Mouse (Mus musculus): Measurements from ENCODE around the gene Nrn1l. TPM values are rescaled to one million over a fixed set of nuclear protein-coding genes. Genes with fewer than 3 reads are reported as not detected.

Gene Nrn1l
- under 1 TPM in 1 of 2 experiments, not detected in 1; 0.54 TPM for total RNA-seq (2021)
- long read RNA-seq, experiment 1 = 0 reads
- long read RNA-seq, experiment 2 = 0 reads

DNA sequence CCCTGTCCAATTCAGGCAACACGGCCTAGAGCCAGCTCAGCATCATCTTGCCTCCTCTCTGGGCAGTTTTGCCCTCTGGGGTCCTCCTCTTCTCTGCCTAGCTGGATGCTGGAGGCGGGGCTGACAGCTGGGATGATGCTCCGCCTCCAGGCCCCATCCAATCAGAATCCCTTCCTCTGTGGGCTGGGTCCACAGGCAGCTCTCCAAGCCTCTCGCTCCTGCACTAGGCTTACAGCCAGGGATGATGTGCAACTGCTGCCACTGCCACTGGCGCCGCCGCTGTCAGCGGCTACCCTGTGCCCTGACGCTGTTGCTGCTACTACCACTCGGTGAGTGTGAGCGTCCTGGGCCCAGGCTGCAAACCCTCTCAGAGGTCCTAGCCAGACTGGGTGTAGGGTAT is at the start of gene Nrn1l:
Nrn1l (plus strand) TSS at position 229 of the 400 bp plus-strand sequence.
- peak; percentile 69 to 84 for DNase-seq
- intact Hi-C loops (cut with DNase I) = loop anchor here (5.0 kb wide), 1 partner anchor 36 kb away; the partner anchor contains the start of gene Thap11

DNA sequence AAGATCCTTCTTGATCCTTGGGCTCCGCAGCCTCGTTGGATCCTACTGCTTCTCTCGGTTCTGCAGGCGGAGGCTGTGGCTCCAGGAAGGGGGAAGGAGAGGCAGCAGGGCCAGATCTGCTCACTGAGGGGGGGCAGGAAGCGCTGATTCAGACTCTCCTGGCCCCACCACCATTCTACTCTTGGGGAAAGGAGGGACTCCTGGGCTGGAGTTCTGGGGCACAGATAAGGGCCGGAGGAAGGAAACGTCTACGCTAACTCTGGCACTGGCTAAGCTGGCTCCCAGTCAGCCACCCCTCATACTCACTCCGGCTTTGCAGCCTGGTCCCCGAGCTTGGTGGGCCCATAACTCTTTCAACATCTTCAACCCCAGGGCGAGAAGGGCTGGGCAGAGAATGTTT is 46.7 kb upstream of the Nrn1l start:
- intact Hi-C loops (cut with DNase I) = no loop called here
- DNase-seq = no peak

DNA sequence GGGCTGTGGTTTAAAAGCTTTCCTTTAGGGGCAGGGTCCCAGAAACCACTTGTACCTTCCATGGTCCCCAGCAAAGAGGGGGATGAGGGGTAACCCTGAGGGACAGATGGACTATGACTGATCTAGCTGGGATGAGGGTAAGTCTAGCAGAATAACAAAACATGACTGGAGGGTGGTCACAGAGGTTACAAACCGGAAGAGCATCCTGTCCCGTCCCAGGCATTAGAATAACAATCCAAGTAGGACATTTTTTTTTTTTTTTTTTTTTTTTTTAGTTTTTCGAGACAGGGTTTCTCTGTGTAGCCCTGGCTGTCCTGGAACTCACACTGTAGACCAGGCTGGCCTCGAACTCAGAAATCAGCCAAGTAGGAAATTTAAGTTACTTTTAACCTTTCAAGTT is 43.4 kb upstream of the Nrn1l start:
- no peak for DNase-seq
- intact Hi-C loops (cut with DNase I) = no loop called here

DNA sequence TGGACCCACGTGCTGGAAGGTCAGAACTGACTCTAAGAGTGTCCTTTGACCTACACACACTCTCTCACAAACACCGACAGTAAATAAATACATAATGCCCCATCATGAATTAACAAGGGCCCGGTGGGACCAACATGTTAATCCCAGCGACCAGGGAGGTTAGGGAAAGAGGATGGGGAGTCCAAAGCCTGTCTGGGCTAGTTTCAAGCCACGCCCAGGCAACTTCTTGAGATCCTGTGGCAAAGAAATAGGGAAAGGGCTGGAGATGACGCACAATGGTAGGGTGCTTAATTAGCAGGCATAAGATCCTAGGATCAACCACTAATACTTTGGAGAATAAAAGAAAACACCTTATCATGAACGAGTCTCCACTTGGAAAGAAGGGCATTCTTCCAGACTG is 42.8 kb upstream of the Nrn1l start:
- intact Hi-C loops (cut with DNase I) = no loop called here
- no peak for DNase-seq

DNA sequence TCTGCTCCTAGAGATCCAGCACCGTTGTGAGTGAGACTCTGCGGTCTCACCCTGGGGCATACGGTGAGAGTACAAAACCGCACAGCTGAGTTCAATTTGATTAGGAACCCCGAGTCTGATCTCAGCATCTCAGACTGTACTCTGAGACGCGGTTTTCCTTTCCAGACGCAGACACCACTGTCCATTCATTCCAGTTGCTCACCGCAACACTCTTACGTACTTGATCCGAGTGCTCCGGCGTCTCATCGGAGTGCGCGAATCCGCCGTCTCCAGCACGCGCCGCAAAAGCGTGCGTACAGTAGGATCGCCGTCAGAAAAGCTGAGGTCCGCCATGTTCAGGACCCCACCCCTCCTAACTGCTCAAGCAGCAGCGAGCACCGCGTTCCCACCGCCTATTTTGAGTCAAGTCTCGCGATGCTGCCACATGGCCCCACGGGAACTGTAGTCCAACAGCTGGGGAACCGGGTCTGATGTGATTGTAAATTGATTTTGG is 41.7 kb upstream of the Nrn1l start:
- intact Hi-C loops (cut with DNase I) = no loop called here
- peak; percentile 89 to 93 for DNase-seq

DNA sequence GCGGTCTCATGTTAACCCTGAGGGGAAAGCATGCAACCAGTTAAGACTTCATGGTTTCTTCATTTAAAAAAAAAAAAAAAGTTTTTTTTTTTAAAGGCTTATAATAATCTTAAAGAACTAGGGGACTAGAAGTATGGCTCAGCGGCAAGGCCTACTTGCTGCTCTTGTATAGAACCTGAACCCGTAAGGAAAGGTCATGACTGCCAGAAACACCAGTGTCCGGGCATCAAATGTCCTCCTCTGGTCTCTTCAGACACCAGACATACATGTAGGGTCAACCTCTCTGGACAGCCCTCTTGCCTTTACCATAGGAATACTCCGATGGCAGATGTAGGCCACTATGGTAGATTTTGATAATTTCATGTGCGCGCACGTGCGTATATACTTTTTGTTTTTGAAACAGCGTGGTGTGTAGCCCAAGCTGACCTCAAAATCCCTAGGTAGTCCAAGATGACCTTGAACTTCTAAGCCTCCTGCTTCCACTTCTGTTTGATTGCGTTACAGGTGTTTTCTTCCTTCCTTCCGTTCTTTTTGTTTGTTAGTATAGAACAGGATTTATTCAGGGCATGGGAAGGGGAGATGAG is 41.1 kb upstream of the Nrn1l start:
- intact Hi-C loops (cut with DNase I) = no loop called here
- no peak for DNase-seq

DNA sequence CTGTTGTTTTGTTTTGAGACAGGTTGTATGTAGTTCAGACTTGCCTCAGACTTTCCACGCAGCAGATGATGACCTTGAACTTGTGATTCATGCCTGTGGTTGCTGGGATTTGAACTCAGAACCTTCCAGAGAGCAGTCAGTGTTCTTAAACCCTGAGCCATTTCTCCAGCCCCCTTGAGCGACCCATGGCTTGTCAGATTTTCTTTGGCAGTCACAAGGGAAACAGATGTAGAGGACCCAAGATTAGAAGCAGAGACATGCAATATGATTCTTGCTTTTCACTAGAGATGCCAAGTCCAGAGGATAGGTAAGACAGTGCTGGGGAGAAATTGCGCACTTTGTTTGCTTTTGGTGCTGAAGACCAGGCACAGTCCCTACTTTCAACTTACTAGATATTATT is 40.2 kb upstream of the Nrn1l start, which contains the start of gene Cenpt:
Cenpt (minus strand) TSS at position 101 of the 400 bp plus-strand sequence.
- DNase-seq = no peak
- intact Hi-C loops (cut with DNase I) = no loop called here

DNA sequence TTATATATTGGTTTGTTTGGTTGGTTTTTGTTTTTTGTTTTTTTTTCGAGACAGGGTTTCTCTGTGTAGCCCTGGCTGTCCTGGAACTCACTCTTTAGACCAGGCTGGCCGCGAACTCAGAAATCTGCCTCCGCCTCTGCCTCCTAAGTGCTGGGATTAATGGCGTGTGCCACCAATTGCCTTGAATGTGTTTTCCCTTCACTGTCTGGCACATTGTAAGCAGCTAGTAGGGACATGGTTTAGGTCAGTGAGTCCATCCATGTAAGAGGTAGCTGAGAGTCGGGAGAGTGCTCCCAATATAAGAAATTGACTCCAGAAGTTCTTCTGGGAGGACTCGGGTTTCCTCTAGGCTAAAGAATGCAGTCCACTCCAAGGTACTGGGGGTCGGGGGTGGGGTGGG is 39.1 kb upstream of the Nrn1l start:
- no peak for DNase-seq
- intact Hi-C loops (cut with DNase I) = loop anchor here (2.0 kb wide), 2 partner anchors 46 to 76 kb away; partner anchors contain the start of gene Pskh1

DNA sequence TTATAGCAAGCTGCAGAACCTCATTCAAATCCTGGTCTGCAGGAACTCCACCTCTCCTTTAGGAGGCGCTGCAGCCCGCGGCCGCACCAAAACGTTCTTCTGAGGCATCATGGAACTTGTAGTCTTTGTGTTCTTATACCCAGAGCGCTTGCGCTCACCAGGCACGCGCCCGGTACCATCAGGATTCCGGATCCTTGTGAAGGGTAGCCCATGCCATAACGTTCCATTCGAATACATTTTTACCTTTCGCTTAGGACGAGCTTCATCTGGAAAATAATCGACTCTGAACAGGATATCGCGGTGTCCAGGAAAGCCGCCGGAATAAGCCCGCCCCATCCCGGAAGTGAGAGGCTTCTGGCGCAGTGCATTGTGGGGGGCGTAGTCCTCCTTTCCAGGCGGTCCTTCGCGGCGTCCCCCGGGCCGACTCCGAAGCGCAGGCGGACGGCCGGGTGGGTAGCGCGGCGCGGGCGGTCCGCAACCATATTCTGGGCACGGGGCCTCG is 38.6 kb upstream of the Nrn1l start, which contains the start of gene Thap11:
Thap11 (plus strand) TSS at position 418 of the 502 bp plus-strand sequence.
- intact Hi-C loops (cut with DNase I) = loop anchor here (2.0 to 5.0 kb wide), 3 partner anchors 38 to 76 kb away; partner anchors contain the start of genes Nrn1l and Pskh1
- DNase-seq = peak; percentile 91 to 95

DNA sequence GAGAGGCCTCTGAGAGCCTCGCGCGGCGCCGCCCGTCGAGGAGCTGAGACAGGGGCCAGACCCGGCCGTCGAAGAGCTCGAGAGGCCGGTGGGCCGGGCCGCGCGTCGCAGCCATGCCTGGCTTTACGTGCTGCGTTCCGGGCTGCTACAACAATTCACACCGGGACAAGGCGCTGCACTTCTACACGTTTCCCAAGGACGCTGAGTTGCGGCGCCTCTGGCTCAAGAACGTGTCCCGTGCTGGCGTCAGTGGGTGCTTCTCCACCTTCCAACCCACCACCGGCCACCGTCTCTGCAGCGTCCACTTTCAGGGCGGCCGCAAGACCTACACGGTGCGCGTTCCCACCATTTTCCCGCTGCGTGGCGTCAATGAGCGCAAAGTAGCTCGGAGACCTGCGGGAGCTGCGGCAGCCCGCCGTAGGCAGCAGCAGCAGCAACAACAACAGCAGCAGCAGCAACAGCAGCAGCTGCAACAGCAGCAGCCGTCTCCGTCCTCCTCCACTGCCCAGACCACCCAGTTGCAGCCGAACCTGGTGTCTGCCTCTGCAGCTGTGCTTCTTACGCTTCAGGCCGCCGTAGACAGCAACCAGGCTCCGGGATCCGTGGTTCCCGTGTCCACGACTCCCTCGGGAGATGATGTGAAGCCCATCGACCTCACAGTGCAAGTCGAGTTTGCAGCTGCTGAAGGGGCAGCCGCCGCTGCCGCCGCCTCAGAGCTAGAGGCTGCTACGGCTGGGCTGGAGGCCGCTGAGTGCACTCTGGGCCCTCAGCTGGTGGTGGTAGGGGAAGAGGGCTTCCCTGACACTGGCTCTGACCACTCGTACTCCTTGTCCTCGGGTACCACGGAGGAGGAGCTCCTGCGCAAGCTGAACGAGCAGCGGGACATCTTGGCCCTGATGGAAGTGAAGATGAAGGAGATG is 37.9 kb upstream of the Nrn1l start:
- peak; percentile 54 to 65 for DNase-seq
- intact Hi-C loops (cut with DNase I) = loop anchor here (2.0 to 5.0 kb wide), 3 partner anchors 37 to 75 kb away; partner anchors contain the start of genes Nrn1l and Pskh1

DNA sequence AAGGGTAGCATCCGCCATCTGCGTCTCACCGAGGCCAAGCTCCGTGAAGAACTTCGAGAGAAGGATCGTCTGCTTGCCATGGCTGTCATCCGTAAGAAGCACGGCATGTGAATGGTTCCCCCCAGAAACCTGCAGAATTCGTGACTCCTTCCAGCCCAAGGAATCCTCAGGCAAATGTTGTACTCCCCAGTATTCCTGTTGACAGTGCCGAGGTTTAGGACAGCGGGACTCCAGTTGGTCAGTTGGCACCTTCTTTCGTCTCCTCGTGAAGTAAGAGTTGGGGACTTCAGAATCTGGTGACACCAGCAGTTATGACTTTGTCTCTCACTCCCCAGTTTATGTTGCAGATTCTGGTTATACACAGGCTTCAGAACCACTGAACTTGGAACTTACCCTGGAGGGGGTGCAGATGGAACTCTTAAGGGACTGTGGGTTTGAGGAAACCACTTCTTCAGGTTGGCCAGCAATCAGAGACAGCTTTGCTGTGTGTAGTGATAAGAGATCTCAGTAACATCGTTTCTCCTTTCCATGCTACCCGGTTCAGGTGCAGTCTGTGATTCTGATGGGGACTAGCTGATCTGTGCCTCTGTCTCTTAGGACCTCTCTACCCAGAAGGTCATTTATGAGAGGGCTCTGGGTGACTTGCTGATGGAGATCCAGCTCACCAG is 37.1 kb upstream of the Nrn1l start:
- intact Hi-C loops (cut with DNase I) = loop anchor here (5.0 kb wide), 1 partner anchor 36 kb away; the partner anchor contains the start of gene Nrn1l
- DNase-seq = no peak

DNA sequence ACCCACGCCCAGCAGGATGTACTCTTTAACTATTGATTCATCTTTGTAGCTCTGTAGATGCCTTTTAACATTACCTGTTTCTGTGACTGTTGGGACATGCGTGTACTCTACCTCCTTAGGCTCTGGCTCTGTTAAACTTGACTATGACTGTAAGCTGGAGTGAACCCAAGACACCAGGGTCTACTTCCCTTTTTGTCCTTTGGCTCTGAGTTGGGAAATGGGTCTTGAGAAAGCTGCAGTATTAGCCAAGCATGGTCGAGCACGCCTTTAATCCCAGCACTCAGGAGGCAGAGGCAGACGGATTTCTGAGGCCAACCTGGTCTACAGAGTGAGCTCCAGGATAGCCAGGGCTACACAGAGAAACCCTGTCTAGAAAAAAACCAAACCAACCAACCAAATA is 34.9 kb upstream of the Nrn1l start:
- no peak for DNase-seq
- intact Hi-C loops (cut with DNase I) = loop anchor here (5.0 kb wide), 1 partner anchor 34 kb away; the partner anchor contains the start of gene Nrn1l

DNA sequence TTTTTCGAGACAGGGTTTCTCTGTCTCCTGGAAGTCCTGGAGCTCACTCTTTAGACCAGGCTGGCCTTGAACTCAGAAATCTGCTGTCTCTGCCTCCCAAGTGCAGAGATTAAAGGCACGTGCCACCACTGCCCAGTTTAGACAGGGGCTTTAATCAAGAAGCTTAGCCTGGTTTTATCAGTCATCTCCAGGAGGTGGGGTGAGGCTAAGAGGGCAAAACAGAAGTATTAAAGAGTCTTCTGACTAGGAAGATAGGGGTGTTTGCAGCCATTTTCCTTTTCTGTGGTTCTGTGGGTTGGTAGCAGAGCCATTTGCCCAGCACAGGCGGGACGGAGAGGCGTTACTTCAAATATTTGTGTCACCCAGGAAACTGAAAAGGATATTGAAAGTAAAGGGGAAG is 34.1 kb upstream of the Nrn1l start:
- intact Hi-C loops (cut with DNase I) = loop anchor here (5.0 kb wide), 1 partner anchor 33 kb away; the partner anchor contains the start of gene Nrn1l
- no peak for DNase-seq

DNA sequence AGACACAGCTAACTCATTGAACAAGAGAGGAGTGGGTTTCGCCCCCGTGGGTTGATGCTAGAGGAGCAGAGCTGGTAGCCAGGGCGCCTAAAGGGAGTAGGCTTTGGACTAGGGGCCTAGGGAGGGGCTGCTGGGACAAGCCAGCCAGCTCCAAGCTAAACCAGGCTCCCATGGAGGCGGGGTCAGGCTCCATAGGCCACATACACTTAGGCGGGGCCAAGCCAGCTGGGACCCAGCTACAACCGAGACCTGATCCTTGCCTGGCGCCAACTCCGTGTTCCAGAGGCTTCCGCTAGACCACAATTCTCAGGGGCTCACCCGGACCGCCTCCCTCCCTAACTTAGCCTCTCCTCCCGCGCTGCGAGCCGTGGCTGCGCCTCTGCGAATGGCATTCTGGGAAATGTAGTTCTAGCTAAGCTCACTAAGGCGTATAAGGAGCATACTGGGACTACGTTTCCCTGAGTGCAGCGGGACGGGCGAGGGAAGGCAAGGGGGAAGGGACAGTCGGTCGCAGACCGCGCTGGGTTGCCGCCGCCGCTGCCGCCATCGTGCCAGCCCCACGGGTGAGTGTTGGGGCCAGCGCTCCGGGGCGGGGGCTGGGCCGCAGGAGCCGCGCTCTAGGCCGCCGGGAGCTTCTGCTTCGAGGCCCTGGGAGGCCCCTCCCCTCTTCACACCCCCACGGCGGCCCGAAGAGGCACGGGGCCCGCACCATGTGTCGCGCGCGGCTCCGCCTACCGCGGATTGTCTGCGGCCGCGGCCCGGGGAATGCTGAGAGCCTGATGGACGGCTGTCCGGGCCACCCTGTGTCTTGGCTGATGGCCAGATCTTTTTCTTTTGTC is 33.0 kb upstream of the Nrn1l start, which contains the start of gene Nutf2:
Nutf2 (plus strand) TSS at position 438 of the 839 bp plus-strand sequence.
- intact Hi-C loops (cut with DNase I) = no loop called here
- peak; percentile 93 to 94 for DNase-seq

DNA sequence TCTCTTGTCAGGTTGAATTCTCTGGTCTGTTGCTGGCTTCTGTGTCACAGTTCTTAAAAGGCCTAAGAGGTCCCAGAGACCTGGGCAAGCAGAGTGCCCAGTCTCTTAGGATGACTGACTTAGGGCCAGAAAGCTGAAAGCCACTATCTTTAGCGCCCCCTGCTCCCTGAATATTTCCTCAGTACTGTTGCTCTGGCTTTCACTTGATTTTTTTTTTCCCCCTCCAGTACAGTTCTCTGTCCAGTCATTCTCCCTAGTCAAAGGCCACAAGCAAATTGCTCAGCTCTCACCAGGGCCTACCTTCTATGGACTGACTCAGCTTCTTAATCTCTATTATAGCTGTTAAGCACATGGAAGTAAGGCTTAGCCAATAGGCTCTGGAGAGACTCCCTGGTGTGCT is 31.4 kb upstream of the Nrn1l start:
- DNase-seq = no peak
- intact Hi-C loops (cut with DNase I) = no loop called here

DNA sequence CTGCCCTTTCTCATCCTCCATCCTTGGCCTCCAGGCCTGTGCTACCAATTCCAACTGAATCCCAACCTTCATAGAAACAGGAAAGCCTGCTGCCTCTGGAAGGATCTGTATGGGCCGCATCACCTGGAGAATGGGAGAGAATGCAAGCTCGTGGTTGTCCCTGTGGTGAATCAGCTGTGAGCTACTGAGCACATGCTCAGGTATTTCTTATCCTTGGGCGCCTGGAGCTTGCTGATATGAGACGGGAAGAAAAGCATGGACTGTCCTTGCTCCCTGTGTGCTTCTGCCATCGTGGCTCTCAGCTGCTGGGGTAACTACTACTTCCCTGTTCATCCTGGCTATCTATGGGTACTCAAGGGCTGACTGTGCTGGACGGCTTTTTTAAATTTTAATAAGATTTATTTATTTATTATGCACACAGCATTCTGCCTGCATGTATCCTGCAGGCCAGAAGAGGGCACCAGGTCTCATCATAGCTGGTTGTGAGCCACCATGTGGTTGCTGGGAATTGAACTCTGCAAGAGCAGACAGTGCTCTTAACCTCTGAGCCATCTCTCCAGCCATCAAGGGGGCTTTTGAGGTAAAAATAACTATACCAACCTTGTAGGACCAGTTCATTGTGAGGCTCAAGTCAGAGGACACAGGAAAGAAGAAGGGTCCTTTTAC is 26.9 kb upstream of the Nrn1l start:
- intact Hi-C loops (cut with DNase I) = no loop called here
- DNase-seq = no peak

DNA sequence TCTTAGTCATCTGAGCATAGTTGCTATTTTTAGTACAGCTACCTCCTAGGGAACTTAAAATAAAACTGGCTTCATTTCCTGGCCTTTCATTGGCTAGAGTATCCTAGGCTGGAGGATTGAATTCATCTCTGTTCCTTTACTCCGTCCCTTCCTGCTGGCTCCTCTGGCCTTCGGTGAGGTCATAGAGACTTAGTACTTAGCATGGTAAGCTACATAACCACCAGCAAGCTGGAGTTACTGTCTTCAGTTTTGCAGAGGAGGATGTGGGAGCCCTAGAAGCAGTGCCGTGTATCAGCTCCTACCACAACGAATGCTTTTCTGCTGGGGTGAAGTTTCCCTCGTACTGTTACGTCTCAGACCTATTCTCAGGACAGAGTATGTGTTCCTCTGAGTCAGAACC is 19.1 kb upstream of the Nrn1l start:
- DNase-seq = peak; percentile 30 to 44
- intact Hi-C loops (cut with DNase I) = no loop called here

DNA sequence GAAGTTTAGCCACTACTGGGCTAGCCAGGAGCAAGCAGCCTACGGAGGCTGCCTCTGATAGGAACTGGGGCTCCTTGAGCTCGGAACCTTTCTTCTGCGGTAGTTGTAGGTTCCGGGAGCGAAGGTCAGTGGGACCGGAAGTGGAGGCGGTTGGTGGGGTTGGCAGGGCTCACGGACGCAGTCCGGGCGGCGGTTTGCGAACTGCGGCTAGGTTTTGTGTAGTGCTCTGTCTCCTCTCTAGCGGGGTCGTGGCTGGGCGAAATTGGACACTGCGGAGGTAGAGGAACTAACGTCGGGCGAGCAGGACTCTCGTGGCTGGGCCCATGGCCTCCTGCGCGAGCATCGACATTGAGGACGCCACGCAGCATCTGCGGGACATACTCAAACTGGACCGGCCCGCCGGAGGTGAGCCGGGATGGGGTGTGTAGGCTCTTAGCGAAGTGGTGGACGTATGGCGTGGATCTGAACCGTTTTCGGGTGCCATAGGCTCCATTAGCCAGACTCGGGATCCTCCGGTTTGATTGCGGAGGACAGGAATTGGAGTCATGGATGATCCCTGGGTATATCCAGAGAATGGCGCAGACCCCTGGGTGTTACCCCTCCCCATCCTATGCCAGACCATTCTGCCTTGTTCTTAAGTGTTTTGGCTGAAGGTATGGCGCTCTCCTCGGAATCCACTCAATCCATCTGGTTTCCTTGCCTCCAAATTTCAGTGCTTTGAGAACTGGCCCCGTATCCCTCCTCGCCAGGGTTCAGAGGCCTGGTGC is 12.4 kb upstream of the Nrn1l start, which contains the start of gene Edc4:
Edc4 (plus strand) TSS at position 128 of the 767 bp plus-strand sequence.
- intact Hi-C loops (cut with DNase I) = no loop called here
- peak; percentile 85 to 93 for DNase-seq
